Mouse (Mus musculus) embryonic fibroblast, embryonic 13.5 days (primary cell): ENCODE data around the gene Cacfd1. TPM values are rescaled to one million over a fixed set of nuclear protein-coding genes. Genes with fewer than 3 reads are reported as not detected.

Experiments
- H3K27ac ChIP-seq: 2 replicates; pipeline ENCODE4 v1.5.1; 2012; ENCODE audit warnings: low read length, control low read depth, inconsistent platforms; ENCODE audit not compliant: insufficient read depth
- H3K4me1 ChIP-seq: 2 replicates; pipeline ENCODE4 v1.6.1; 2011; ENCODE audit warnings: low read length; ENCODE audit not compliant: control insufficient read depth, insufficient read depth
- H3K4me3 ChIP-seq: 2 replicates; pipeline ENCODE4 v1.5.1; 2011; ENCODE audit warnings: mild to moderate bottlenecking, control low read depth, low read length; ENCODE audit not compliant: insufficient read depth
- CTCF ChIP-seq: IDR thresholded peaks from 2 replicates; pipeline ENCODE4 v1.5.1; 2011; ENCODE audit warnings: mild to moderate bottlenecking, control low read depth, low read length, moderate library complexity, borderline replicate concordance; ENCODE audit not compliant: insufficient read depth
- POLR2A ChIP-seq: IDR thresholded peaks from 2 replicates; pipeline ENCODE4 v1.6.1; 2011; ENCODE audit warnings: low read depth, mild to moderate bottlenecking, control low read depth, low read length, moderate library complexity
- polyA plus RNA-seq: library from polyadenylated mRNA; stranded (reverse); fragments of >200 nt; gene quantifications from 2 replicates; pipeline ENCODE4 v1.2.4, GENCODE M21; 2011; ENCODE audit warnings: low read depth; ENCODE audit not compliant: missing spikeins, insufficient read length

Gene Cacfd1
- polyA plus RNA-seq, 1 experiment = 34.8 TPM

- no peak overlapping the region for H3K27ac ChIP-seq
- no peaks in the 10 kb centered on the region for H3K4me1 ChIP-seq
- TF ChIP-seq CTCF = no peak
- no peak overlapping the region for H3K4me3 ChIP-seq
Observed at GRCm38 (mm10) chr2:27042131-27042844, 32.6 kb downstream of the Cacfd1 start.

- TF ChIP-seq POLR2A (no peak), CTCF (peak; percentile 81)
- no peak overlapping the region for H3K4me3 ChIP-seq
- no peak overlapping the region for H3K27ac ChIP-seq
- no peaks in the 10 kb centered on the region for H3K4me1 ChIP-seq
Observed at GRCm38 (mm10) chr2:27043461-27043860, 33.7 kb downstream of the Cacfd1 start.

GRCm38 (mm10) chr2:27044166-27044565 lies 34.4 kb downstream of the Cacfd1 start:
- no peaks in the 10 kb centered on the region for H3K4me1 ChIP-seq
- H3K27ac ChIP-seq = no peak overlapping the region
- no peak overlapping the region for H3K4me3 ChIP-seq
- no peak for TF ChIP-seq CTCF
- no peak for TF ChIP-seq POLR2A

GRCm38 (mm10) chr2:27044641-27045040 lies 34.9 kb downstream of the Cacfd1 start:
- no peak overlapping the region for H3K27ac ChIP-seq
- no peaks in the 10 kb centered on the region for H3K4me1 ChIP-seq
- H3K4me3 ChIP-seq = no peak overlapping the region
- TF ChIP-seq POLR2A (no peak), CTCF (no peak)

- Histone ChIP-seq H3K27ac (no peak overlapping the region), H3K4me3 (no peak overlapping the region), H3K4me1 (no peaks in the 10 kb centered on the region)
- TF ChIP-seq POLR2A = no peak
- no peak for TF ChIP-seq CTCF
Observed at GRCm38 (mm10) chr2:27045979-27046770, 36.4 kb downstream of the Cacfd1 start.

- TF ChIP-seq CTCF (no peak), POLR2A (no peak)
- H3K4me1 ChIP-seq = no peaks in the 10 kb centered on the region
- H3K27ac ChIP-seq = no peak overlapping the region
- H3K4me3 ChIP-seq = no peak overlapping the region
Observed at GRCm38 (mm10) chr2:27049408-27049807, 39.7 kb downstream of the Cacfd1 start.

- Histone ChIP-seq H3K27ac (no peak overlapping the region), H3K4me3 (no peak overlapping the region), H3K4me1 (no peaks in the 10 kb centered on the region)
- TF ChIP-seq POLR2A = no peak
- TF ChIP-seq CTCF = no peak
Observed at GRCm38 (mm10) chr2:27058251-27058650, 48.5 kb downstream of the Cacfd1 start.

- H3K4me1 ChIP-seq = no peaks in the 10 kb centered on the region
- no peak overlapping the region for H3K27ac ChIP-seq
- TF ChIP-seq CTCF (no peak), POLR2A (no peak)
- H3K4me3 ChIP-seq = no peak overlapping the region
Observed at GRCm38 (mm10) chr2:27058751-27059150, 49.0 kb downstream of the Cacfd1 start.

GRCm38 (mm10) chr2:27059187-27059586 lies 49.5 kb downstream of the Cacfd1 start:
- H3K4me1 ChIP-seq = no peaks in the 10 kb centered on the region
- H3K4me3 ChIP-seq = no peak overlapping the region
- no peak for TF ChIP-seq CTCF
- no peak for TF ChIP-seq POLR2A
- no peak overlapping the region for H3K27ac ChIP-seq

GRCm38 (mm10) chr2:27067124-27067523 lies 57.4 kb downstream of the Cacfd1 start:
- no peak overlapping the region for H3K4me3 ChIP-seq
- TF ChIP-seq POLR2A (no peak), CTCF (no peak)
- H3K27ac ChIP-seq = no peak overlapping the region
- H3K4me1 ChIP-seq = no peaks in the 10 kb centered on the region
